Mouse (Mus musculus) kidney, embryonic 16.5 days (tissue): ENCODE results near the gene Gm20388. TPM values are rescaled to one million over a fixed set of nuclear protein-coding genes. Genes with fewer than 3 reads are reported as not detected.

Source experiments
- ATAC-seq: fragments of 200-750 bp; cut with Nextera tagmentation; 2 replicates; pipeline ENCODE4 v1.8.0; 2017; ENCODE audit warnings: moderate TSS enrichment; ENCODE audit not compliant: low FRiP score, low TSS enrichment
- H3K27ac ChIP-seq: fragments of 300-500 bp; sonication (generic); 2 replicates; pipeline ENCODE4 v1.5.1; 2014; ENCODE audit warnings: low read length
- H3K27me3 ChIP-seq: fragments of 300-500 bp; sonication (generic); 2 replicates; pipeline ENCODE4 v1.6.1; 2014; ENCODE audit warnings: low read length, control low read depth, mixed read lengths; ENCODE audit not compliant: insufficient read depth
- H3K36me3 ChIP-seq: fragments of 300-500 bp; sonication (generic); 2 replicates; pipeline ENCODE4 v1.6.1; 2014; ENCODE audit warnings: low read length, control low read depth, mixed read lengths; ENCODE audit not compliant: insufficient read depth
- H3K4me1 ChIP-seq: fragments of 300-500 bp; sonication (generic); 2 replicates; pipeline ENCODE4 v1.6.1; 2014; ENCODE audit warnings: low read length, control low read depth, mixed read lengths; ENCODE audit not compliant: insufficient read depth
- H3K4me2 ChIP-seq: fragments of 300-500 bp; sonication (generic); replicated peaks from 2 replicates; pipeline ENCODE4 v1.6.1; 2014; ENCODE audit warnings: low read depth, low read length
- H3K4me3 ChIP-seq: fragments of 300-500 bp; sonication (generic); 2 replicates; pipeline ENCODE4 v1.5.1; 2014; ENCODE audit warnings: mild to moderate bottlenecking, low read length
- H3K9ac ChIP-seq: fragments of 300-500 bp; sonication (generic); replicated peaks from 2 replicates; pipeline ENCODE4 v1.6.1; 2014; ENCODE audit warnings: low read length
- H3K9me3 ChIP-seq: fragments of 300-500 bp; sonication (generic); 2 replicates; pipeline ENCODE4 v1.6.1; 2016; ENCODE audit warnings: low read length, control low read depth
- WGBS: fragments of 180-500 bp; shearing (Covaris S2); extraction: QIAGEN DNeasy Blood & Tissue Kit; methylation state at CpG from one replicate; pipeline ENCODE4 v1.1.7; 2014; 5-methylcytosine and 5-hydroxymethylcytosine counted together
- polyA plus RNA-seq: library from polyadenylated mRNA; unstranded; fragments of >200 nt; fragmentation: Nextera tagmentation; extraction: Ambion mirVana; gene quantifications from 2 replicates; pipeline ENCODE4 v1.2.1, GENCODE M21; 2015

Gene Gm20388
- polyA plus RNA-seq, 1 experiment from 2014 or later, result 7.7 TPM

GRCm38 (mm10) chr8:122604640-122605039, 2694.0 kb downstream of the Gm20388 start:
- 26% methylated on average over 1 of the region's 1 CpGs for WGBS
- no peak overlapping the region for H3K9ac ChIP-seq
- H3K27me3 ChIP-seq, result no peaks in the 10 kb centered on the region
- H3K9me3 ChIP-seq, result no peaks in the 10 kb centered on the region
- no peak overlapping the region for H3K4me2 ChIP-seq
- H3K4me1 ChIP-seq, result peaks cover 5% of the 10 kb centered on the region; the same call in 1 of the 2 replicates
- 0 out of 2 replicates have a peak, but pooled peaks cover 4% of the 10 kb centered on the region for H3K36me3 ChIP-seq
- no peak for ATAC-seq
- no peak overlapping the region for H3K27ac ChIP-seq
- H3K4me3 ChIP-seq, result no peak overlapping the region

- Histone ChIP-seq H3K9me3 (no peaks in the 10 kb centered on the region), H3K4me1 (peaks cover 8% of the 10 kb centered on the region), H3K27ac (no peak overlapping the region), H3K4me2 (no peak overlapping the region), H3K36me3 (no peaks in the 10 kb centered on the region), H3K4me3 (no peak overlapping the region), H3K9ac (no peak overlapping the region), H3K27me3 (no peaks in the 10 kb centered on the region)
- WGBS, result 79% methylated on average over 4 of the region's 4 CpGs
- ATAC-seq, result no peak
Observed at GRCm38 (mm10) chr8:122605367-122605766, 2694.7 kb downstream of the Gm20388 start.

GRCm38 (mm10) chr8:122606810-122607209, 2696.2 kb downstream of the Gm20388 start:
- H3K4me2 ChIP-seq, result no peak overlapping the region
- no peak for ATAC-seq
- H3K4me3 ChIP-seq, result no peak overlapping the region
- no peak overlapping the region for H3K27ac ChIP-seq
- no peak overlapping the region for H3K9ac ChIP-seq
- WGBS, result 75% methylated on average over 11 of the region's 12 CpGs
- H3K9me3 ChIP-seq, result no peaks in the 10 kb centered on the region
- H3K36me3 ChIP-seq, result no peaks in the 10 kb centered on the region
- H3K4me1 ChIP-seq, result peaks cover 14% of the 10 kb centered on the region
- no peaks in the 10 kb centered on the region for H3K27me3 ChIP-seq

GRCm38 (mm10) chr8:122610209-122610608, 2699.6 kb downstream of the Gm20388 start:
- no peaks in the 10 kb centered on the region for H3K27me3 ChIP-seq
- peak overlapping the region; percentile 94 for H3K4me2 ChIP-seq
- H3K4me3 ChIP-seq, result peak overlapping the region; percentile 64; the same call in 1 of the 2 replicates
- H3K4me1 ChIP-seq, result peaks cover 22% of the 10 kb centered on the region
- ATAC-seq, result no peak
- H3K9me3 ChIP-seq, result no peaks in the 10 kb centered on the region
- no peak overlapping the region for H3K9ac ChIP-seq
- H3K36me3 ChIP-seq, result no peaks in the 10 kb centered on the region
- H3K27ac ChIP-seq, result 0 out of 2 replicates have a peak overlapping the region, but pooled peaks have one; percentile 21
- 63% methylated on average over 4 of the region's 4 CpGs for WGBS

GRCm38 (mm10) chr8:122610612-122611277, 2700.1 kb downstream of the Gm20388 start:
- Histone ChIP-seq H3K4me2 (peak overlapping the region; percentile 94), H3K9ac (peak overlapping the region; percentile 80), H3K36me3 (no peaks in the 10 kb centered on the region), H3K4me1 (peaks cover 22% of the 10 kb centered on the region), H3K9me3 (no peaks in the 10 kb centered on the region), H3K27ac (peak overlapping the region; percentile 91), H3K27me3 (no peaks in the 10 kb centered on the region), H3K4me3 (peak overlapping the region; percentile 64)
- 4% methylated on average over 20 of the region's 20 CpGs for WGBS
- ATAC-seq, result peak; percentile 70

- H3K9me3 ChIP-seq, result no peaks in the 10 kb centered on the region
- peak; percentile 96 for ATAC-seq
- no peaks in the 10 kb centered on the region for H3K27me3 ChIP-seq
- 0% methylated on average over 52 of the region's 57 CpGs for WGBS
- H3K9ac ChIP-seq, result peak within 1 kb of the TSS; percentile 80
- H3K27ac ChIP-seq, result peak within 1 kb of the TSS; percentile 91
- peak within 1 kb of the TSS; percentile 64 for H3K4me3 ChIP-seq
- H3K4me1 ChIP-seq, result peaks cover 22% of the 10 kb centered on the region
- no peaks in the 10 kb centered on the region for H3K36me3 ChIP-seq
- H3K4me2 ChIP-seq, result peak within 1 kb of the TSS; percentile 94
Observed at GRCm38 (mm10) chr8:122611295-122612133, 2700.9 kb downstream of the Gm20388 start, which contains the start of the genes Galns and Trappc2l. Gene Galns, minus strand, starts transcription at chr8:122611463. Gene Trappc2l, plus strand, starts transcription at chr8:122611640.

GRCm38 (mm10) chr8:122616181-122616905, 2705.7 kb downstream of the Gm20388 start:
- ATAC-seq, result no peak
- Histone ChIP-seq H3K27ac (no peak overlapping the region), H3K36me3 (no peaks in the 10 kb centered on the region), H3K9me3 (no peaks in the 10 kb centered on the region), H3K9ac (no peak overlapping the region), H3K4me1 (peaks cover 29% of the 10 kb centered on the region), H3K27me3 (no peaks in the 10 kb centered on the region), H3K4me3 (no peak overlapping the region), H3K4me2 (no peak overlapping the region)
- 59% methylated on average over 9 of the region's 9 CpGs for WGBS

- 37% methylated on average over 5 of the region's 7 CpGs for WGBS
- H3K4me1 ChIP-seq, result peaks cover 25% of the 10 kb centered on the region
- no peak overlapping the region for H3K9ac ChIP-seq
- no peaks in the 10 kb centered on the region for H3K36me3 ChIP-seq
- no peak overlapping the region for H3K4me2 ChIP-seq
- ATAC-seq, result no peak
- no peaks in the 10 kb centered on the region for H3K27me3 ChIP-seq
- H3K9me3 ChIP-seq, result no peaks in the 10 kb centered on the region
- no peak overlapping the region for H3K27ac ChIP-seq
- no peak overlapping the region for H3K4me3 ChIP-seq
Observed at GRCm38 (mm10) chr8:122617947-122618546, 2707.4 kb downstream of the Gm20388 start.

- H3K27ac ChIP-seq, result no peak overlapping the region
- no peak overlapping the region for H3K4me3 ChIP-seq
- H3K9ac ChIP-seq, result no peak overlapping the region
- H3K9me3 ChIP-seq, result no peaks in the 10 kb centered on the region
- H3K4me2 ChIP-seq, result no peak overlapping the region
- H3K27me3 ChIP-seq, result no peaks in the 10 kb centered on the region
- peaks cover 25% of the 10 kb centered on the region for H3K4me1 ChIP-seq
- no peak for ATAC-seq
- 75% methylated on average over 6 of the region's 6 CpGs for WGBS
- no peaks in the 10 kb centered on the region for H3K36me3 ChIP-seq
Observed at GRCm38 (mm10) chr8:122618660-122619378, 2708.2 kb downstream of the Gm20388 start.
